In genomic region chr5:33232791-33233190, GRCm38 (mm10) we compare ENCODE assay signal across 24 mouse cellular contexts. TPM values are rescaled to one million over a fixed set of nuclear protein-coding genes. Genes with fewer than 3 reads are reported as not detected.
DNase-seq lines count a peak whose midpoint lies in the region; ATAC-seq and TF ChIP-seq lines count a peak whose summit lies in the region.
"Had no signal": no experiment of that assay in that cellular context is flagged by ENCODE, and none has a peak within 500 bp of the region (broad histone marks: within the 10 kb centered on the region; RNA-seq: fewer than 3 reads in every experiment).

No protein-coding gene starts in this region.

- H3K9ac ChIP-seq in embryonic facial prominence, embryonic 14.5 days (ENCODE audit: low read depth, low read length), result peak overlapping the region; percentile 19; the same call in 1 of the 2 replicates
- no peak overlapping the region for H3K9ac ChIP-seq in heart, embryonic 13.5 days
- H3K9ac ChIP-seq in heart, adult 2 months (ENCODE audit: low read depth, low read length), result no peak overlapping the region
- H3K9ac ChIP-seq: embryonic facial prominence, embryonic 12.5 days; embryonic facial prominence, embryonic 15.5 days; forebrain, embryonic 12.5 days had no signal

- peaks cover 11% of the 10 kb centered on the region for H3K4me1 ChIP-seq in embryonic facial prominence, embryonic 14.5 days (ENCODE audit: control insufficient read depth, insufficient read depth, low read length)
- H3K4me1 ChIP-seq in embryonic facial prominence, embryonic 10.5 days, result peaks cover 10% of the 10 kb centered on the region
- peaks cover 85% of the 10 kb centered on the region for H3K4me1 ChIP-seq in heart, embryonic 13.5 days
- H3K4me1 ChIP-seq in heart, adult 2 months (ENCODE audit: control insufficient read depth, insufficient read depth, low read length), result peaks cover 9% of the 10 kb centered on the region
- H3K4me1 ChIP-seq: forebrain, embryonic 12.5 days had no signal

- TF ChIP-seq CTCF in heart, adult 2 months (IDR thresholded peaks at IDR 0.05), result no peak

- no peaks in the 10 kb centered on the region for H3K27me3 ChIP-seq in embryonic facial prominence, embryonic 14.5 days (replicated peaks; ENCODE audit: control insufficient read depth, insufficient read depth, low read length)
- no peaks in the 10 kb centered on the region for H3K27me3 ChIP-seq in embryonic facial prominence, embryonic 10.5 days (replicated peaks; ENCODE audit: low read depth, poor library complexity, severe bottlenecking)
- no peaks in the 10 kb centered on the region for H3K27me3 ChIP-seq in heart, embryonic 13.5 days (replicated peaks)
- H3K27me3 ChIP-seq in heart, adult 2 months (ENCODE audit: control insufficient read depth, insufficient read depth, low read length), result no peaks in the 10 kb centered on the region
- no peaks in the 10 kb centered on the region for H3K27me3 ChIP-seq in myocyte (ENCODE audit: control insufficient read depth, insufficient read depth, insufficient read length)
- H3K27me3 ChIP-seq: embryonic facial prominence, embryonic 12.5 days; embryonic facial prominence, embryonic 15.5 days; forebrain, embryonic 12.5 days; Patski had no signal

- intact Hi-C loops in heart, adult 2 months (cut with DNase I), result no loop called here

- TF ChIP-seq POLR2A in heart, adult 2 months (IDR thresholded peaks at IDR 0.05; ENCODE audit: insufficient read depth, low read depth, low read length), result no peak
- no peak for TF ChIP-seq POLR2A in myocyte (IDR thresholded peaks at IDR 0.05; ENCODE audit: insufficient read length, low read depth)

- no peak for TF ChIP-seq EP300 in heart, adult 2 months (IDR thresholded peaks at IDR 0.05; ENCODE audit: insufficient read depth, low read depth, low read length)

- WGBS in embryonic facial prominence, embryonic 14.5 days, result 65% methylated on average over 5 of the region's 5 CpGs
- 84% methylated on average over 5 of the region's 5 CpGs for WGBS in embryonic facial prominence, embryonic 10.5 days
- 70% methylated on average over 5 of the region's 5 CpGs for WGBS in heart, embryonic 13.5 days
- 71% methylated on average over 5 of the region's 5 CpGs for WGBS in heart, adult 2 months

- no peaks in the 10 kb centered on the region for H3K36me3 ChIP-seq in embryonic facial prominence, embryonic 14.5 days (ENCODE audit: control insufficient read depth, insufficient read depth, low read length)
- no peaks in the 10 kb centered on the region for H3K36me3 ChIP-seq in embryonic facial prominence, embryonic 10.5 days (replicated peaks)
- no peaks in the 10 kb centered on the region for H3K36me3 ChIP-seq in heart, embryonic 13.5 days
- no peaks in the 10 kb centered on the region for H3K36me3 ChIP-seq in heart, adult 2 months (ENCODE audit: control insufficient read depth, insufficient read depth, low read length)
- no peaks in the 10 kb centered on the region for H3K36me3 ChIP-seq in myocyte (ENCODE audit: control insufficient read depth, insufficient read depth)
- H3K36me3 ChIP-seq: embryonic facial prominence, embryonic 12.5 days; embryonic facial prominence, embryonic 15.5 days; forebrain, embryonic 10.5 days; forebrain, embryonic 12.5 days had no signal

- no peaks in the 10 kb centered on the region for H3K9me3 ChIP-seq in embryonic facial prominence, embryonic 14.5 days (ENCODE audit: control insufficient read depth, low read length)
- H3K9me3 ChIP-seq in embryonic facial prominence, embryonic 10.5 days, result no peaks in the 10 kb centered on the region
- H3K9me3 ChIP-seq in heart, embryonic 13.5 days, result no peaks in the 10 kb centered on the region
- H3K9me3 ChIP-seq: embryonic facial prominence, embryonic 12.5 days; embryonic facial prominence, embryonic 15.5 days; forebrain, embryonic 10.5 days; forebrain, embryonic 12.5 days had no signal

- H3K4me2 ChIP-seq in embryonic facial prominence, embryonic 14.5 days (ENCODE audit: low read depth, low read length), result no peak overlapping the region
- H3K4me2 ChIP-seq in heart, embryonic 13.5 days, result no peak overlapping the region
- H3K4me2 ChIP-seq in myocyte (ENCODE audit: low read depth), result no peak overlapping the region
- H3K4me2 ChIP-seq: embryonic facial prominence, embryonic 12.5 days; embryonic facial prominence, embryonic 15.5 days; forebrain, embryonic 12.5 days had no signal

- H3ac ChIP-seq in myocyte (ENCODE audit: control insufficient read depth, insufficient read length), result no peak overlapping the region

- no peak overlapping the region for H3K27ac ChIP-seq in embryonic facial prominence, embryonic 14.5 days (replicated peaks; ENCODE audit: low read depth, low read length)
- H3K27ac ChIP-seq in embryonic facial prominence, embryonic 10.5 days (replicated peaks), result no peak overlapping the region
- 0 out of 2 replicates have a peak overlapping the region, but pooled peaks have one; percentile 95 for H3K27ac ChIP-seq in heart, embryonic 13.5 days (replicated peaks)
- no peak overlapping the region for H3K27ac ChIP-seq in heart, adult 2 months
- H3K27ac ChIP-seq: embryonic facial prominence, embryonic 12.5 days; embryonic facial prominence, embryonic 15.5 days; forebrain, embryonic 10.5 days; forebrain, embryonic 12.5 days had no signal

- no peaks in the 10 kb centered on the region for H3K79me2 ChIP-seq in heart, adult 2 months (replicated peaks; ENCODE audit: control insufficient read depth, insufficient read depth, low read length)
- H3K79me2 ChIP-seq in myocyte (ENCODE audit: control insufficient read depth, insufficient read depth), result no peaks in the 10 kb centered on the region

- ATAC-seq in embryonic facial prominence, embryonic 14.5 days (ENCODE audit: low read depth), result no peak
- ATAC-seq in heart, embryonic 13.5 days (ENCODE audit: extremely low read depth, insufficient number of reproducible peaks, low FRiP score, low TSS enrichment), result no peak
- ATAC-seq: activated CD4-positive, CD25-positive, alpha-beta regulatory T cell, adult 4 months; forebrain, embryonic 14.5 days; forebrain, embryonic 16.5 days; Patski had no signal

- DNase-seq in embryonic facial prominence, embryonic 14.5 days (ENCODE audit: low spot score), result no peak
- no peak for DNase-seq in embryonic facial prominence, embryonic 10.5 days (ENCODE audit: low spot score)
- DNase-seq in heart, adult 2 months, result no peak
- no peak for DNase-seq in cerebellum, adult 9-11 months
- DNase-seq: adrenal gland, adult 8-10 months; adrenal gland, postnatal 14 days; adrenal gland, postnatal 36 days; cerebellum, adult 11-12 months; cerebellum, adult 2 months; cerebellum, adult 9-10 months; cerebellum, postnatal 14 days; cerebellum, postnatal 36 days; embryo, embryonic 11 days had no signal

- H3K4me3 ChIP-seq in embryonic facial prominence, embryonic 14.5 days (ENCODE audit: low read depth, low read length), result no peak overlapping the region
- no peak overlapping the region for H3K4me3 ChIP-seq in embryonic facial prominence, embryonic 10.5 days
- no peak overlapping the region for H3K4me3 ChIP-seq in heart, embryonic 13.5 days
- H3K4me3 ChIP-seq in heart, adult 2 months, result no peak overlapping the region
- H3K4me3 ChIP-seq in myocyte, result no peak overlapping the region
- H3K4me3 ChIP-seq: embryonic facial prominence, embryonic 12.5 days; embryonic facial prominence, embryonic 15.5 days; erythroblast, embryonic 14.5 days; forebrain, embryonic 10.5 days; forebrain, embryonic 12.5 days had no signal

TF ChIP-seq in myocyte, 11 proteins besides CTCF, POLR2A, EP300 and RAD21:
- no peak for TF ChIP-seq SRF (IDR thresholded peaks at IDR 0.05; ENCODE audit: control insufficient read depth, insufficient read length, low read depth)
- TF ChIP-seq REST (IDR thresholded peaks at IDR 0.05; ENCODE audit: insufficient read depth, insufficient read length), result no peak
- TF ChIP-seq CEBPB (IDR thresholded peaks at IDR 0.05; ENCODE audit: insufficient read depth, poor library complexity, severe bottlenecking), result peak; percentile 5; the same call in 1 of the 2 replicates
- TF ChIP-seq TCF12 (IDR thresholded peaks at IDR 0.05; ENCODE audit: insufficient read depth, poor library complexity, severe bottlenecking), result no peak
TF ChIP-seq in myocyte: peak in this region for 1.

RNA-seq across cellular contexts. Expression of gene Spon2, which starts 14.5 kb away (rescaled TPM):
- polyA plus RNA-seq in embryonic facial prominence, embryonic 14.5 days (2014; fragmentation: Nextera tagmentation; extraction: Ambion mirVana), result 21.7 and 27.1 TPM in 2 replicates
- 3.5 and 3.6 TPM in 2 replicates for polyA plus RNA-seq in embryonic facial prominence, embryonic 10.5 days (2016; fragmentation: Nextera tagmentation; extraction: Ambion mirVana)
- 89.8 and 95.2 TPM in 2 replicates for polyA plus RNA-seq in heart, embryonic 13.5 days (2015; fragmentation: Nextera tagmentation; extraction: Ambion mirVana)
- 10 to 100 TPM in 1 of 2 experiments, 1 to 10 TPM in 1; 2.6 to 13.7 TPM for total RNA-seq in heart, adult 2 months (2021)
- polyA plus RNA-seq in heart, adult 2 months (2012; rRNA removed), result 13.8 and 28.5 TPM in 2 replicates
- 5.5 TPM for polyA plus RNA-seq in myocyte (2012; fragmentation: generic; extraction: Trizol)
- polyA plus RNA-seq: activated CD4-positive, CD25-positive, alpha-beta regulatory T cell, adult 4 months had no signal

RNA-seq across cellular contexts. Expression of gene Ctbp1, which starts 42.0 kb away (rescaled TPM):
- polyA plus RNA-seq in embryonic facial prominence, embryonic 14.5 days (2014; fragmentation: Nextera tagmentation; extraction: Ambion mirVana), result 290 and 337 TPM in 2 replicates
- polyA plus RNA-seq in embryonic facial prominence, embryonic 10.5 days (2016; fragmentation: Nextera tagmentation; extraction: Ambion mirVana), result 419 and 420 TPM in 2 replicates
- 206 and 234 TPM in 2 replicates for polyA plus RNA-seq in heart, embryonic 13.5 days (2015; fragmentation: Nextera tagmentation; extraction: Ambion mirVana)
- total RNA-seq in heart, adult 2 months (2021), result 100 to 1,000 TPM; 213 to 227 TPM
- 175 and 178 TPM in 2 replicates for polyA plus RNA-seq in heart, adult 2 months (2012; rRNA removed)
- polyA plus RNA-seq in myocyte (2012; fragmentation: generic; extraction: Trizol), result 231 TPM
